14 mouse cellular contexts compared by ENCODE assay signal in genomic region chr13:50322512-50322911, GRCm38 (mm10).
DNase-seq lines count a peak whose midpoint lies in the region; ATAC-seq and TF ChIP-seq lines count a peak whose summit lies in the region.
"Had no signal": no experiment of that assay in that cellular context is flagged by ENCODE, and none has a peak within 500 bp of the region (broad histone marks: within the 10 kb centered on the region; RNA-seq: fewer than 3 reads in every experiment).

No protein-coding gene starts in this region.

- ATAC-seq in granulocyte monocyte progenitor cell, adult 5-6 weeks (replicated peaks; ENCODE audit: poor library complexity, severe bottlenecking) = peak; percentile 37; the same call in 1 of the 2 replicates
- no peak for ATAC-seq in activated CD4-positive, CD25-positive, alpha-beta regulatory T cell, adult 4 months
- ATAC-seq: hindbrain, embryonic 16.5 days had no signal

- H3K36me3 ChIP-seq in ES-E14 (ENCODE audit: control insufficient read depth, insufficient read depth, low read length, poor library complexity, severe bottlenecking) = no peaks in the 10 kb centered on the region
- H3K36me3 ChIP-seq: embryonic facial prominence, embryonic 15.5 days; heart, embryonic 13.5 days had no signal

- no peak overlapping the region for H3K27ac ChIP-seq in ES-E14 (ENCODE audit: insufficient read depth, low read depth, low read length, poor library complexity, severe bottlenecking)
- H3K27ac ChIP-seq: embryonic facial prominence, embryonic 15.5 days; heart, embryonic 13.5 days had no signal

- no peaks in the 10 kb centered on the region for H3K4me1 ChIP-seq in ES-E14 (ENCODE audit: control insufficient read depth in 2 of 2, insufficient read depth in 2 of 2, low read length in 2 of 2, poor library complexity in 1 of 2)
- H3K4me1 ChIP-seq: embryonic facial prominence, embryonic 15.5 days; heart, embryonic 13.5 days had no signal

- peak; percentile 2 to 36 for DNase-seq in kidney, postnatal 36 days
- DNase-seq in kidney, adult 18-20 months = no peak
- DNase-seq in A20 (ENCODE audit: low read depth, low spot score) (peak; percentile 45), ES-E14 (ENCODE audit: low read depth, low spot score) (peak; percentile 29)
- DNase-seq in spleen, adult 12 weeks (ENCODE audit: low spot score) = no peak
- DNase-seq: adrenal gland, postnatal 36 days; cerebellum, adult 2 months; left cerebral cortex, postnatal 4 days; thymus, postnatal 14 days had no signal

- H3K9ac ChIP-seq in ES-E14 (ENCODE audit: insufficient read depth, low read depth, low read length, poor library complexity, severe bottlenecking) = no peak overlapping the region
- H3K9ac ChIP-seq: embryonic facial prominence, embryonic 15.5 days; heart, embryonic 13.5 days had no signal

- H3K9me3 ChIP-seq in ES-E14 (ENCODE audit: control insufficient read depth, insufficient read depth, low read depth, low read length) = no peaks in the 10 kb centered on the region
- H3K9me3 ChIP-seq: embryonic facial prominence, embryonic 15.5 days; heart, embryonic 13.5 days had no signal

- no peak overlapping the region; a peak in 1 of 4 replicates for H3K4me3 ChIP-seq in ES-E14 (ENCODE audit: insufficient read depth in 1 of 2, low read depth in 1 of 2, low read length in 2 of 2, poor library complexity in 1 of 2, severe bottlenecking in 1 of 2)
- H3K4me3 ChIP-seq: embryonic facial prominence, embryonic 15.5 days; heart, embryonic 13.5 days had no signal

- in situ Hi-C loops in ES-E14 (cut with MboI; ENCODE audit: low sequenced_read_pairs in 2 of 2, unreplicated experiment in 2 of 2) = no loop called here

TF ChIP-seq in ES-E14, 5 proteins besides CTCF, POLR2A, EP300 and RAD21:
- TF ChIP-seq ZNF384 (IDR thresholded peaks at IDR 0.05; ENCODE audit: low read depth, low read length) (no peak), ZC3H11A (IDR thresholded peaks at IDR 0.05; ENCODE audit: borderline replicate concordance, low read depth, low read length) (peak; percentile 51; the same call in 1 of the 2 replicates)

Comparison
In these comparisons a context has a peak if more than half of its experiments do, and no peak if none do; other contexts are left out.
1. DNase-seq: peak in kidney, postnatal 36 days (2 of 2), A20 (single experiment) and ES-E14 (single experiment); none in kidney, adult 18-20 months (single experiment) and spleen, adult 12 weeks (single experiment).